Mouse (Mus musculus): ENCODE measurements around the gene Tceal8.

- TF ChIP-seq GATA1 (IDR thresholded peaks at IDR 0.05; ENCODE audit: borderline replicate concordance, low read length) (no peak), FLI1 (IDR thresholded peaks at IDR 0.05; ENCODE audit: low read length) (no peak)
Observed at GRCm38 (mm10) chrX:136203257-136203656, 31.1 kb upstream of the Tceal8 start.
